Mouse (Mus musculus) liver, embryonic 14.5 days (tissue): ENCODE results near the gene Rpgrip1l. TPM values are rescaled to one million over a fixed set of nuclear protein-coding genes. Genes with fewer than 3 reads are reported as not detected.

ENCODE experiments used
- ATAC-seq: fragments of 200-750 bp; cut with Nextera tagmentation; 2 replicates; pipeline ENCODE4 v1.8.0; 2017; ENCODE audit warnings: moderate number of reproducible peaks, mild to moderate bottlenecking, moderate library complexity; ENCODE audit not compliant: insufficient read depth
- DNase-seq, 3 experiments: peaks; one replicate each; pipeline ENCODE4 v3.0.0-alpha.2; 2012 to 2013; ENCODE audit warnings: low read depth in 3 of 3, low spot score in 3 of 3
- H3K27ac ChIP-seq: fragments of 300-500 bp; sonication (generic); 2 replicates; pipeline ENCODE4 v1.5.1; 2014; ENCODE audit warnings: moderate library complexity, mild to moderate bottlenecking, control low read depth, inconsistent platforms
- H3K27me3 ChIP-seq: fragments of 300-500 bp; sonication (generic); 2 replicates; pipeline ENCODE4 v1.6.1; 2014; ENCODE audit warnings: mild to moderate bottlenecking, low read length, moderate library complexity; ENCODE audit not compliant: control insufficient read depth, insufficient read depth
- H3K36me3 ChIP-seq: fragments of 300-500 bp; sonication (generic); replicated peaks from 2 replicates; pipeline ENCODE4 v1.6.1; 2014; ENCODE audit warnings: low read depth; ENCODE audit not compliant: control insufficient read depth, insufficient read depth
- H3K4me1 ChIP-seq, 2 experiments: fragments of 200-500 bp in 1 of 2; fragments of 300-500 bp in 1 of 2; sonication (generic) in 1 of 2; replicated peaks; 2 replicates each; pipeline ENCODE4 v1.6.1; 2012 to 2014; ENCODE audit warnings: antibody characterized with exemption in 1 of 2, inconsistent platforms in 1 of 2, low read length in 1 of 2; ENCODE audit not compliant: control insufficient read depth in 2 of 2, insufficient read depth in 2 of 2
- H3K4me2 ChIP-seq: fragments of 300-500 bp; sonication (generic); 2 replicates; pipeline ENCODE4 v1.6.1; 2014; ENCODE audit warnings: low read depth, mild to moderate bottlenecking, control low read depth, moderate library complexity
- H3K4me3 ChIP-seq, 2 experiments: fragments of 200-500 bp in 1 of 2; fragments of 300-500 bp in 1 of 2; sonication (generic) in 1 of 2; 2 replicates each; pipeline ENCODE4 v1.5.1; 2012 to 2014; ENCODE audit warnings: low read depth in 2 of 2, low read length in 2 of 2, mild to moderate bottlenecking in 2 of 2, control low read depth in 1 of 2, inconsistent platforms in 1 of 2, moderate library complexity in 1 of 2; ENCODE audit not compliant: insufficient read depth in 1 of 2
- H3K9ac ChIP-seq: fragments of 300-500 bp; sonication (generic); replicated peaks from 2 replicates; pipeline ENCODE4 v1.6.1; 2014; ENCODE audit warnings: mild to moderate bottlenecking, control low read depth, moderate library complexity
- H3K9me3 ChIP-seq: fragments of 300-500 bp; sonication (generic); 2 replicates; pipeline ENCODE4 v1.6.1; 2016; ENCODE audit warnings: low read length, mixed read lengths; ENCODE audit not compliant: control insufficient read depth
- CTCF ChIP-seq: IDR thresholded peaks from 2 replicates; pipeline ENCODE4 v1.5.1; 2016; ENCODE audit warnings: antibody characterized with exemption, low read depth, control low read depth
- EP300 ChIP-seq: IDR thresholded peaks from 2 replicates; pipeline ENCODE4 v1.6.1; 2016; ENCODE audit warnings: antibody characterized with exemption, low read depth
- WGBS: fragments of 180-500 bp; shearing (Covaris S2); extraction: QIAGEN DNeasy Blood & Tissue Kit; methylation state at CpG from one replicate; pipeline ENCODE4 v1.1.7; 2014; ENCODE audit not compliant: insufficient replicate concordance; 5-methylcytosine and 5-hydroxymethylcytosine counted together
- polyA plus RNA-seq, 2 experiments: library from polyadenylated mRNA; depleted of rRNA in 1 of 2; stranded (reverse) in 1 of 2; unstranded in 1 of 2; fragments of >200 nt; fragmentation: Nextera tagmentation in 1 of 2; extraction: Ambion mirVana in 1 of 2; gene quantifications; 2 replicates each; pipeline versions ENCODE4 v1.2.1 to v1.2.3; 2012 to 2014

Rpgrip1l gene
- polyA plus RNA-seq, 2 experiments = 1.1 to 3.3 TPM

GRCm38 (mm10) chr8:91264564-91264963 lies 48.5 kb downstream of the Rpgrip1l start:
- H3K4me2 ChIP-seq = no peak overlapping the region
- H3K4me3 ChIP-seq = no peak overlapping the region
- H3K4me1 ChIP-seq = no peaks in the 10 kb centered on the region; a peak in 1 of 4 replicates
- DNase-seq (no peak), ATAC-seq (no peak)
- H3K27me3 ChIP-seq = no peaks in the 10 kb centered on the region
- no peak overlapping the region for H3K27ac ChIP-seq
- TF ChIP-seq EP300 (no peak), CTCF (no peak)
- no peaks in the 10 kb centered on the region for H3K9me3 ChIP-seq
- no peaks in the 10 kb centered on the region for H3K36me3 ChIP-seq
- no peak overlapping the region for H3K9ac ChIP-seq

- ATAC-seq (no peak), DNase-seq (no peak)
- no peak overlapping the region for H3K27ac ChIP-seq
Measured at GRCm38 (mm10) chr8:91263939-91264338, 49.1 kb downstream of the Rpgrip1l start.

GRCm38 (mm10) chr8:91261598-91261997 lies 51.5 kb downstream of the Rpgrip1l start:
- Histone ChIP-seq H3K9me3 (no peaks in the 10 kb centered on the region), H3K4me3 (no peak overlapping the region), H3K9ac (no peak overlapping the region), H3K36me3 (no peaks in the 10 kb centered on the region), H3K4me1 (no peaks in the 10 kb centered on the region), H3K27me3 (no peaks in the 10 kb centered on the region), H3K27ac (no peak overlapping the region), H3K4me2 (no peak overlapping the region)
- TF ChIP-seq CTCF = peak; percentile 44
- TF ChIP-seq EP300 = no peak
- DNase-seq = no peak
- WGBS = 50% methylated on average over 2 of the region's 2 CpGs
- no peak for ATAC-seq

More at GRCm38 (mm10) chr8:91263939-91264338, 49.1 kb downstream of the Rpgrip1l start:
- Histone ChIP-seq H3K4me3 (no peak overlapping the region), H3K9me3 (no peaks in the 10 kb centered on the region), H3K4me2 (no peak overlapping the region), H3K36me3 (no peaks in the 10 kb centered on the region), H3K27me3 (no peaks in the 10 kb centered on the region), H3K4me1 (no peaks in the 10 kb centered on the region; a peak in 1 of 4 replicates), H3K9ac (no peak overlapping the region)
- TF ChIP-seq CTCF (no peak), EP300 (no peak)
- 57% methylated on average over 3 of the region's 3 CpGs for WGBS

GRCm38 (mm10) chr8:91250966-91251365 lies 62.1 kb downstream of the Rpgrip1l start:
- no peaks in the 10 kb centered on the region; a peak in 1 of 4 replicates for H3K4me1 ChIP-seq
- H3K27me3 ChIP-seq = no peaks in the 10 kb centered on the region
- WGBS = 23% methylated on average over 6 of the region's 6 CpGs
- H3K9me3 ChIP-seq = no peaks in the 10 kb centered on the region
- DNase-seq (no peak), ATAC-seq (no peak)
- no peaks in the 10 kb centered on the region for H3K36me3 ChIP-seq
- H3K27ac ChIP-seq = no peak overlapping the region
- H3K4me3 ChIP-seq = no peak overlapping the region
- no peak overlapping the region for H3K9ac ChIP-seq
- H3K4me2 ChIP-seq = no peak overlapping the region
- TF ChIP-seq EP300 (no peak), CTCF (no peak)

- no peaks in the 10 kb centered on the region; a peak in 1 of 4 replicates for H3K4me1 ChIP-seq
Measured at GRCm38 (mm10) chr8:91249758-91250466, 63.1 kb downstream of the Rpgrip1l start.

More at GRCm38 (mm10) chr8:91249758-91250466, 63.1 kb downstream of the Rpgrip1l start:
- 65% methylated on average over 9 of the region's 9 CpGs for WGBS
- TF ChIP-seq EP300 (no peak), CTCF (no peak)
- Histone ChIP-seq H3K4me3 (no peak overlapping the region), H3K27me3 (no peaks in the 10 kb centered on the region), H3K9me3 (no peaks in the 10 kb centered on the region), H3K9ac (no peak overlapping the region), H3K36me3 (no peaks in the 10 kb centered on the region), H3K4me2 (no peak overlapping the region), H3K27ac (no peak overlapping the region)
- ATAC-seq (no peak), DNase-seq (no peak)
